Mouse (Mus musculus): Measurements from ENCODE around the gene Rcor3. TPM values are rescaled to one million over a fixed set of nuclear protein-coding genes. Genes with fewer than 3 reads are reported as not detected.
A peak's percentile ranks its signal among the peaks of the same experiment; 100 is the strongest.

The Rcor3 gene
- polyA plus RNA-seq, 1 experiment from 2014 or later: 20.1 TPM

- peaks cover 27% of the 10 kb centered on the region for H3K36me3 ChIP-seq (ENCODE audit: control insufficient read depth, insufficient read depth, low read length)
- no peaks in the 10 kb centered on the region for H3K27me3 ChIP-seq (replicated peaks; ENCODE audit: control insufficient read depth, insufficient read depth, low read length)
- H3K9ac ChIP-seq (ENCODE audit: low read length): no peak overlapping the region
- H3K9me3 ChIP-seq (replicated peaks; ENCODE audit: control insufficient read depth, low read length): no peaks in the 10 kb centered on the region
- no peaks in the 10 kb centered on the region for H3K4me1 ChIP-seq (ENCODE audit: control insufficient read depth, insufficient read depth, low read length)
- ATAC-seq (no peak), DNase-seq (ENCODE audit: low spot score) (no peak)
- WGBS: 82% methylated on average over 6 of the region's 6 CpGs
- H3K4me2 ChIP-seq (ENCODE audit: low read length): no peak overlapping the region
- H3K4me3 ChIP-seq (ENCODE audit: low read depth, low read length): no peak overlapping the region
- H3K27ac ChIP-seq (ENCODE audit: low read depth, low read length): no peak overlapping the region
Measured at GRCm38 (mm10) chr1:192103176-192103575, 34.7 kb downstream of the Rcor3 start.

- H3K9me3 ChIP-seq (replicated peaks; ENCODE audit: control insufficient read depth, low read length): no peaks in the 10 kb centered on the region
Measured at GRCm38 (mm10) chr1:192101359-192101758, 36.5 kb downstream of the Rcor3 start.

GRCm38 (mm10) chr1:192100742-192101141 is 37.1 kb downstream of the Rcor3 start:
- ATAC-seq (no peak), DNase-seq (ENCODE audit: low spot score) (no peak)
- Histone ChIP-seq H3K27ac (ENCODE audit: low read depth, low read length) (no peak overlapping the region), H3K36me3 (ENCODE audit: control insufficient read depth, insufficient read depth, low read length) (peaks cover 27% of the 10 kb centered on the region), H3K4me3 (ENCODE audit: low read depth, low read length) (no peak overlapping the region), H3K4me2 (ENCODE audit: low read length) (no peak overlapping the region), H3K9ac (ENCODE audit: low read length) (no peak overlapping the region), H3K9me3 (replicated peaks; ENCODE audit: control insufficient read depth, low read length) (no peaks in the 10 kb centered on the region), H3K27me3 (replicated peaks; ENCODE audit: control insufficient read depth, insufficient read depth, low read length) (no peaks in the 10 kb centered on the region), H3K4me1 (ENCODE audit: control insufficient read depth, insufficient read depth, low read length) (no peaks in the 10 kb centered on the region)
- 92% methylated on average over 11 of the region's 11 CpGs for whole genome bisulfite sequencing

More at GRCm38 (mm10) chr1:192101359-192101758, 36.5 kb downstream of the Rcor3 start:
- Histone ChIP-seq H3K36me3 (ENCODE audit: control insufficient read depth, insufficient read depth, low read length) (peaks cover 30% of the 10 kb centered on the region), H3K9ac (ENCODE audit: low read length) (no peak overlapping the region), H3K27ac (ENCODE audit: low read depth, low read length) (no peak overlapping the region), H3K4me2 (ENCODE audit: low read length) (no peak overlapping the region), H3K27me3 (replicated peaks; ENCODE audit: control insufficient read depth, insufficient read depth, low read length) (no peaks in the 10 kb centered on the region), H3K4me3 (ENCODE audit: low read depth, low read length) (no peak overlapping the region), H3K4me1 (ENCODE audit: control insufficient read depth, insufficient read depth, low read length) (no peaks in the 10 kb centered on the region)
- no peak for DNase-seq (ENCODE audit: low spot score)
- ATAC-seq: no peak
- 82% methylated on average over 8 of the region's 8 CpGs for WGBS

- peaks cover 11% of the 10 kb centered on the region for H3K36me3 ChIP-seq (ENCODE audit: control insufficient read depth, insufficient read depth, low read length)
- no peaks in the 10 kb centered on the region for H3K4me1 ChIP-seq (ENCODE audit: control insufficient read depth, insufficient read depth, low read length)
- no peaks in the 10 kb centered on the region for H3K9me3 ChIP-seq (replicated peaks; ENCODE audit: control insufficient read depth, low read length)
- ATAC-seq (no peak), DNase-seq (ENCODE audit: low spot score) (no peak)
- H3K27me3 ChIP-seq (replicated peaks; ENCODE audit: control insufficient read depth, insufficient read depth, low read length): peaks cover 12% of the 10 kb centered on the region; the same call in 1 of the 2 replicates
- H3K4me3 ChIP-seq (ENCODE audit: low read depth, low read length): no peak overlapping the region
- H3K27ac ChIP-seq (ENCODE audit: low read depth, low read length): no peak overlapping the region
- H3K9ac ChIP-seq (ENCODE audit: low read length): no peak overlapping the region
- WGBS: 92% methylated on average over 5 of the region's 5 CpGs
- no peak overlapping the region for H3K4me2 ChIP-seq (ENCODE audit: low read length)
Measured at GRCm38 (mm10) chr1:192095626-192096025, 42.2 kb downstream of the Rcor3 start.

GRCm38 (mm10) chr1:192094451-192095170 is 43.3 kb downstream of the Rcor3 start:
- no peak overlapping the region for H3K9ac ChIP-seq (ENCODE audit: low read length)
- H3K4me2 ChIP-seq (ENCODE audit: low read length): no peak overlapping the region
- H3K4me1 ChIP-seq (ENCODE audit: control insufficient read depth, insufficient read depth, low read length): no peaks in the 10 kb centered on the region
- ATAC-seq: no peak
- no peak overlapping the region for H3K4me3 ChIP-seq (ENCODE audit: low read depth, low read length)
- H3K27me3 ChIP-seq (replicated peaks; ENCODE audit: control insufficient read depth, insufficient read depth, low read length): peaks cover 13% of the 10 kb centered on the region; the same call in 1 of the 2 replicates
- H3K9me3 ChIP-seq (replicated peaks; ENCODE audit: control insufficient read depth, low read length): no peaks in the 10 kb centered on the region
- 60% methylated on average over 13 of the region's 13 CpGs for WGBS
- peaks cover 8% of the 10 kb centered on the region; the same call in 1 of the 2 replicates for H3K36me3 ChIP-seq (ENCODE audit: control insufficient read depth, insufficient read depth, low read length)
- no peak overlapping the region for H3K27ac ChIP-seq (ENCODE audit: low read depth, low read length)
- peak; percentile 73 for DNase-seq (ENCODE audit: low spot score)

- H3K9ac ChIP-seq (ENCODE audit: low read length): peak overlapping the region; percentile 63; the same call in 1 of the 2 replicates
- no peak overlapping the region for H3K27ac ChIP-seq (ENCODE audit: low read depth, low read length)
- DNase-seq (ENCODE audit: low spot score): peak; percentile 93
- 30% methylated on average over 16 of the region's 16 CpGs for WGBS
- H3K27me3 ChIP-seq (replicated peaks; ENCODE audit: control insufficient read depth, insufficient read depth, low read length): peaks cover 13% of the 10 kb centered on the region; the same call in 1 of the 2 replicates
- no peaks in the 10 kb centered on the region for H3K9me3 ChIP-seq (replicated peaks; ENCODE audit: control insufficient read depth, low read length)
- peak overlapping the region; percentile 52 for H3K4me3 ChIP-seq (ENCODE audit: low read depth, low read length)
- H3K36me3 ChIP-seq (ENCODE audit: control insufficient read depth, insufficient read depth, low read length): peaks cover 3% of the 10 kb centered on the region; the same call in 1 of the 2 replicates
- H3K4me2 ChIP-seq (ENCODE audit: low read length): peak overlapping the region; percentile 85
- peak; percentile 90 for ATAC-seq
- H3K4me1 ChIP-seq (ENCODE audit: control insufficient read depth, insufficient read depth, low read length): no peaks in the 10 kb centered on the region
Measured at GRCm38 (mm10) chr1:192092879-192093660, 44.8 kb downstream of the Rcor3 start.

- Histone ChIP-seq H3K4me1 (ENCODE audit: control insufficient read depth, insufficient read depth, low read length) (no peaks in the 10 kb centered on the region), H3K36me3 (ENCODE audit: control insufficient read depth, insufficient read depth, low read length) (no peaks in the 10 kb centered on the region), H3K9ac (ENCODE audit: low read length) (peak within 1 kb of the TSS; percentile 63), H3K27ac (ENCODE audit: low read depth, low read length) (no peak within 1 kb of the TSS), H3K9me3 (replicated peaks; ENCODE audit: control insufficient read depth, low read length) (no peaks in the 10 kb centered on the region), H3K4me2 (ENCODE audit: low read length) (peak within 1 kb of the TSS; percentile 85), H3K4me3 (ENCODE audit: low read depth, low read length) (peak within 1 kb of the TSS; percentile 52), H3K27me3 (replicated peaks; ENCODE audit: control insufficient read depth, insufficient read depth, low read length) (peaks cover 13% of the 10 kb centered on the region; the same call in 1 of the 2 replicates)
- peak; percentile 95 for DNase-seq (ENCODE audit: low spot score)
- 2% methylated on average over 62 of the region's 63 CpGs for WGBS
- peak; percentile 99 for ATAC-seq
Measured at GRCm38 (mm10) chr1:192091806-192092772, 45.8 kb downstream of the Rcor3 start, which contains the start of gene Traf5. Gene Traf5 (minus strand): TSS chr1:192092559.
